ENCODE assay signal across 12 mouse cellular contexts in the genomic region with DNA sequence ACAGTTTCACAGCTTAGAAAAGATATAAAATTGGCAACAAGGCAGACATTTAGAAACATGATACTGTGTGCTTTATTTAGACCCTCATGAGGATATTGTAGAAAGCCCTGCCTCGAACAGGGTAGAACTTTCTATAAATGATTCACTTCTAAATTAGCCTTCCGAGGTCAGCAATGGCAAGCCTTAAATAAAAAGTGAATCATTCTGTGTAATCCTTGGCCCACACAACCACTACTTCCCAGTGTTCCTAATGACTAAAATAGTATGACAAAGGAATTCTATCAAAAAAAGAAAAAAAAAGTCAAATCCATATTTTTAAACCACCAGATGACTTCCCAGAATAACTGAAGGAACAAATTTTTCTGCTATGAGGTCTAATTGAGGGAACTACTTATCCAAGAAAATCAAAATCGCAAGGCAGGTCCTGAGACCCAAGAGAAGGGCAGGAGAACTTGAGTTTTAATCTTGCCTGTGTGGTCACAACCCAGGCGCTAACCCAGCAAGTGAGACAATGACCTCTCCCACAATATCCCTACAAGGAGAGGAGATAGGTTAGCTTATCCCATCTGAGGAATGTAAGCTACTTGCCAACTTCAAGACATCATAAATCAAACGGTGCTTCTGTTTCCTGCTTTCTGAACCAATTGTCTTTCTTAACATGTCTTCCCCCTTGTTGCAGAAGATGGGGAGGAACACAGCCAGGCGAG. TPM values are rescaled to one million over a fixed set of nuclear protein-coding genes. Genes with fewer than 3 reads are reported as not detected.
DNase-seq lines count a peak whose midpoint lies in the region; ATAC-seq lines count a peak whose summit lies in the region.
"Had no signal": no experiment of that assay in that cellular context is flagged by ENCODE, and none has a peak within 500 bp of the region (broad histone marks: within the 10 kb centered on the region; RNA-seq: fewer than 3 reads in every experiment).

No protein-coding gene starts in this region.

- peaks cover 40% of the 10 kb centered on the region for H3K4me1 ChIP-seq in kidney, embryonic 15.5 days

- H3K4me3 ChIP-seq in kidney, embryonic 15.5 days (replicated peaks): no peak overlapping the region

- H3K27ac ChIP-seq in kidney, embryonic 15.5 days: peak overlapping the region; percentile 66; the same call in 1 of the 2 replicates

- H3K9ac ChIP-seq in kidney, embryonic 15.5 days: no peak overlapping the region

- WGBS in kidney, embryonic 15.5 days: 52% methylated on average over 6 of the region's 6 CpGs

- no peak overlapping the region for H3K4me2 ChIP-seq in kidney, embryonic 15.5 days
- H3K4me2 ChIP-seq: midbrain, embryonic 11.5 days had no signal

- DNase-seq in kidney, adult 8-10 months: no peak
- peak; percentile 54 for DNase-seq in Muller cell, postnatal 12 days (ENCODE audit: inconsistent ontology term)
- DNase-seq in brain, adult 2 months (ENCODE audit: low read depth, low spot score): peak; percentile 43
- peak; percentile 60 for DNase-seq in kidney, postnatal 14 days
- no peak for DNase-seq in left cerebral cortex, adult 9 months (ENCODE audit: low spot score in 2 of 2)
- DNase-seq in layer of hippocampus, adult 18-20 months (ENCODE audit: low spot score in 2 of 2): no peak
- DNase-seq: liver; right cerebral cortex, adult 18-20 months had no signal

- no peak; the same call in 1 of the 2 replicates for ATAC-seq in kidney, embryonic 15.5 days (replicated peaks; ENCODE audit: low FRiP score)
- ATAC-seq: hindbrain, embryonic 16.5 days had no signal

- H3K9me3 ChIP-seq in kidney, embryonic 15.5 days (replicated peaks): no peaks in the 10 kb centered on the region
- H3K9me3 ChIP-seq: G1E had no signal

- H3K36me3 ChIP-seq in kidney, embryonic 15.5 days: no peaks in the 10 kb centered on the region
- H3K36me3 ChIP-seq: G1E had no signal

- H3K27me3 ChIP-seq in kidney, embryonic 15.5 days: no peaks in the 10 kb centered on the region

RNA-seq across cellular contexts. Expression of a gene that starts 22.9 kb away (rescaled TPM):
- 25.4 and 30.4 TPM in 2 replicates for polyA plus RNA-seq in kidney, embryonic 15.5 days (2015; fragmentation: Nextera tagmentation; extraction: Ambion mirVana)
- total RNA-seq in layer of hippocampus, adult 18-20 months (2021): 1 to 10 TPM; 1.1 to 1.4 TPM
- polyA plus RNA-seq: G1E had no signal

Comparison
In these comparisons a context has a peak if more than half of its experiments do, and no peak if none do; other contexts are left out.
1. DNase-seq: peak in Muller cell, postnatal 12 days (single experiment), brain, adult 2 months (single experiment) and kidney, postnatal 14 days (single experiment); none in kidney, adult 8-10 months (0 of 2), left cerebral cortex, adult 9 months (0 of 2) and layer of hippocampus, adult 18-20 months (0 of 2).